Mouse (Mus musculus) brain, embryonic 14.5 days (tissue): Measurements from ENCODE around the gene Rbbp5.
"Not testable (repeated sequence)": the region's sequence is repeated elsewhere in the genome, so short reads cannot be mapped to it uniquely, and the experiment has no call there.

Experiments
- CTCF ChIP-seq: fragments of 200-500 bp; IDR thresholded peaks from 2 replicates; pipeline ENCODE4 v1.5.1; 2012; ENCODE audit warnings: inconsistent platforms, mild to moderate bottlenecking, moderate library complexity, borderline replicate concordance; ENCODE audit not compliant: insufficient read depth, insufficient read length; ENCODE audit errors: extremely low read depth
- POLR2A ChIP-seq: fragments of 200-500 bp; IDR thresholded peaks from 2 replicates; pipeline ENCODE4 v1.6.1; 2012; ENCODE audit warnings: mild to moderate bottlenecking, inconsistent platforms, borderline replicate concordance; ENCODE audit not compliant: poor library complexity, insufficient read depth, insufficient read length, severe bottlenecking; ENCODE audit errors: extremely low read depth

- not testable (repeated sequence) for TF ChIP-seq POLR2A, CTCF
These were observed 7.1 kb upstream of the Rbbp5 start for GRCm38 (mm10) chr1:132470031-132470430.
